Mouse (Mus musculus): ENCODE results near the gene Sh3bp1.
A peak's percentile ranks its signal among the peaks of the same experiment; 100 is the strongest.

GRCm38 (mm10) chr15:78881828-78882227, 17.7 kb upstream of the Sh3bp1 start:
- TF ChIP-seq CTCF (IDR thresholded peaks at IDR 0.05; ENCODE audit: low read depth) (peak; percentile 11; the same call in 1 of the 2 replicates), EP300 (IDR thresholded peaks at IDR 0.05; ENCODE audit: low read depth) (no peak)

Measured in heart, postnatal 0 days (tissue).